22 mouse cellular contexts compared by ENCODE assay signal in the genomic region with DNA sequence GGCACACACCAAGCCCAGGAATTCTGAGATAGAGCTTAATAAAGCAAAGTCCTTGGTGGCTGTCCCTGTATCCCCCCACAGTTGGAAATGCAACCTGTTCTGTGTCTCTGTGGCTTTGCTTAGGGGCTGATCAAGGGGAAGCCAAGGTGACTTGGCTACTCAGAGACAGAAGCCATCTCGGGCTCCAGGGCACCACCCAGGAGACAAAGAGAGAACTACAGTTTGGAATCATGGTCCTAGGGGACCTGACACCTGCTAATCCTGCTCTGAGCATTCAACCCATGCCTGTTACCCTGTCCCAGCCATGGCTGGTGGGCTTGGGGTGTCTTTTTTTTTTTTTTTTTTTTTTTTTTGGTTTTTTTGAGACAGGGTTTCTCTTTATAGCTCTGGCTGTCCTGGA. TPM values are rescaled to one million over a fixed set of nuclear protein-coding genes. Genes with fewer than 3 reads are reported as not detected.
DNase-seq lines count a peak whose midpoint lies in the region; ATAC-seq and TF ChIP-seq lines count a peak whose summit lies in the region.
"Had no signal": no experiment of that assay in that cellular context is flagged by ENCODE, and none has a peak within 500 bp of the region (broad histone marks: within the 10 kb centered on the region; RNA-seq: fewer than 3 reads in every experiment).

No protein-coding gene starts in this region.

- peak; percentile 27; the same call in 1 of the 2 replicates for ATAC-seq in common myeloid progenitor, adult 5-6 weeks (replicated peaks; ENCODE audit: low read depth, poor library complexity, severe bottlenecking)
- no peak for ATAC-seq in erythroblast, adult 5-6 weeks (replicated peaks; ENCODE audit: low FRiP score, poor library complexity, severe bottlenecking)
- ATAC-seq: forebrain, embryonic 15.5 days; hindbrain, embryonic 16.5 days; inflammation-experienced regulatory T-cells, adult 6 months had no signal

- DNase-seq in layer of hippocampus, adult 2 months (ENCODE audit: low spot score in 2 of 2) = no peak
- DNase-seq in layer of hippocampus, adult 8-10 months (ENCODE audit: low spot score in 2 of 2) = no peak
- peak; percentile 8 for DNase-seq in thymus, postnatal 0 days (ENCODE audit: low spot score)
- no peak for DNase-seq in thymus, postnatal 10 days (ENCODE audit: low spot score in 2 of 2)
- peak; percentile 46 for DNase-seq in thymus, postnatal 4 days
- DNase-seq in cerebellum, adult 9-10 months = no peak
- DNase-seq: B cell, adult 2 months; cerebellum, adult 18-20 months; gastrocnemius, postnatal 36 days; heart, adult 11 months had no signal

- no peak overlapping the region for H3K27ac ChIP-seq in layer of hippocampus, adult 2 months
- H3K27ac ChIP-seq: embryonic facial prominence, embryonic 15.5 days; forebrain, embryonic 15.5 days; heart, embryonic 13.5 days; hindbrain, embryonic 12.5 days had no signal

- peak; percentile 13; the same call in 1 of the 2 replicates for TF ChIP-seq CTCF in layer of hippocampus, adult 2 months (conservative IDR thresholded peaks at IDR 0.05)

- no peak overlapping the region for H3K4me3 ChIP-seq in layer of hippocampus, adult 2 months
- H3K4me3 ChIP-seq: embryonic facial prominence, embryonic 15.5 days; forebrain, embryonic 15.5 days; heart, embryonic 13.5 days; hindbrain, embryonic 12.5 days had no signal

RNA-seq across cellular contexts. Expression of a gene that starts 32.3 kb away (rescaled TPM):
- 10 to 100 TPM; 18.4 to 18.6 TPM for total RNA-seq in layer of hippocampus, adult 2 months (2021)
- 10 to 100 TPM; 15.1 to 16.6 (median 15.8) TPM for total RNA-seq in layer of hippocampus, adult 8-10 months (2022)
- 0.03 TPM in 1 of 2 replicates, not detected in the other for polyA plus RNA-seq in thymus, postnatal 0 days (2015; fragmentation: Nextera tagmentation; extraction: Ambion mirVana)
- 0.14 and 0.29 TPM in 2 replicates for total RNA-seq in common myeloid progenitor, adult 5-6 weeks (2017)
- not detected in 2 replicates for total RNA-seq in erythroblast, adult 5-6 weeks (2015; ENCODE audit: low replicate concordance)
- not detected in 2 replicates for total RNA-seq in erythroblast, adult 5-6 weeks (2017; ENCODE audit: low replicate concordance)
- total RNA-seq: gastrocnemius, adult 8-10 months; gastrocnemius, postnatal 36 days had no signal
- polyA plus RNA-seq: adrenal gland, adult 2 months; G1E; heart, embryonic 13.5 days; heart, postnatal 0 days; inflammation-experienced regulatory T-cells, adult 6 months had no signal

RNA-seq across cellular contexts. Expression of a gene that starts 35.8 kb away (rescaled TPM):
- total RNA-seq in layer of hippocampus, adult 2 months (2021) = 1 to 10 TPM; 5.6 to 6.5 TPM
- 10 to 100 TPM in 1 of 4 experiments, 1 to 10 TPM in 3; 5.0 to 11.0 (median 7.6) TPM for total RNA-seq in layer of hippocampus, adult 8-10 months (2022)
- polyA plus RNA-seq in thymus, postnatal 0 days (2015; fragmentation: Nextera tagmentation; extraction: Ambion mirVana) = 0.08 and 0.16 TPM in 2 replicates
- total RNA-seq in common myeloid progenitor, adult 5-6 weeks (2017) = not detected in 2 replicates
- not detected in 2 replicates for total RNA-seq in erythroblast, adult 5-6 weeks (2015; ENCODE audit: low replicate concordance)
- 0.77 TPM in 1 of 2 replicates, not detected in the other for total RNA-seq in erythroblast, adult 5-6 weeks (2017; ENCODE audit: low replicate concordance)
- total RNA-seq: adrenal gland, adult 2 months; gastrocnemius, postnatal 36 days had no signal
- polyA plus RNA-seq: G1E had no signal

Comparison
In these comparisons a context has a peak if more than half of its experiments do, and no peak if none do; other contexts are left out.
1. DNase-seq: peak in thymus, postnatal 0 days (single experiment) and thymus, postnatal 4 days (single experiment); none in layer of hippocampus, adult 2 months (0 of 2), layer of hippocampus, adult 8-10 months (0 of 2), thymus, postnatal 10 days (0 of 2) and cerebellum, adult 9-10 months (single experiment).
2. RNA of a gene that starts 32.3 kb away (total RNA-seq): 18.4 to 18.6 TPM in layer of hippocampus, adult 2 months and 15.1 to 16.6 TPM in layer of hippocampus, adult 8-10 months; 0.14 to 0.29 TPM in common myeloid progenitor, adult 5-6 weeks and not detected in erythroblast, adult 5-6 weeks; every median in the first group is over 10 times any median in the second.